Mouse (Mus musculus) Patski (cell line): ENCODE measurements around the gene Polr2f. TPM values are rescaled to one million over a fixed set of nuclear protein-coding genes. Genes with fewer than 3 reads are reported as not detected.

Experiments used
- ATAC-seq: fragments of 100-300 bp; one replicate; pipeline ENCODE4 v1.8.0; 2021
- CTCF ChIA-PET: fragments of 350-600 bp; sonication (Branson Sonifier 250); formaldehyde crosslinking; loops from one replicate; lab custom pipeline; 2022; ENCODE audit warnings: inconsistent platforms; lab: Charles Lee
- POLR2A ChIA-PET: fragments of 350-600 bp; sonication (Branson Sonifier 250); formaldehyde crosslinking; loops from one replicate; lab custom pipeline; 2022; ENCODE audit warnings: antibody characterized with exemption, inconsistent platforms; lab: Charles Lee
- DNase-seq: peaks from one replicate; pipeline ENCODE4 v3.0.0-alpha.2; 2011; ENCODE audit warnings: low read depth, low spot score
- H3K27me3 ChIP-seq: fragments of 371-371 bp; one replicate; pipeline ENCODE4 v1.5.1; 2021
- CTCF ChIP-seq: fragments of 100-300 bp; IDR thresholded peaks from one replicate; pipeline ENCODE4 v1.5.1; 2021
- in situ Hi-C: fragments of 300-500 bp; cut with MboI; formaldehyde crosslinking; loops from 3 replicates; pipeline ENCODE4 v1.11.1; 2018; ENCODE audit warnings: low pct_unique_long_range_greater_than_20kb, mixed read lengths
- polyA plus RNA-seq: library from polyadenylated mRNA; unstranded; gene quantifications from one replicate; pipeline ENCODE4 v1.2.3, GENCODE M21; 2021

Polr2f gene
- polyA plus RNA-seq, 1 experiment from 2014 or later: 178 TPM

DNA sequence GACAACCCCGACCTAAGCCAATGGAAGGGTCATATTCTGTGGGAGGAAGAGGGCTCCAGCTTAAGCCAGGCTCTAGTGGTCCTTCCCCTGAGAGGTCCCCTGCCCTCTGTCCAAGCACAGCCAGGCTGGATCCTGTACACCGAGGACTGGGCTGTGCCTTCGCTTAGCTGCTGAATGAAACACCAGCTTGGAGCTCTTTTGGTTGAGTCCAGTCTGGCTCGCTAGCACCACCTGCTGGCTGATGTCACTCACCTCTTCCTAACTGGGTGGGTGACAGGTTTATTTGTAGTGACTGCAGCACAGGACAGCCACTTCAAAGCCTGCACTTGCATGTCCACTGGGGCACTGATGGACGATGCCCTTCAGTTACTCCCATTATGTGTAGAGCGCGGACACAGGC lies 7.7 kb downstream of the Polr2f start:
- in situ Hi-C loops: no loop called here
- CTCF ChIA-PET: interaction anchor here (0.8 to 3.3 kb wide), 11 partner anchors 9 to 114 kb away, joined by 3 to 14 read pairs (median 4); partner anchors contain the start of gene Polr2f
- DNase-seq (no peak), ATAC-seq (no peak)
- no peaks in the 10 kb centered on the region for H3K27me3 ChIP-seq
- no peak for TF ChIP-seq CTCF
- POLR2A ChIA-PET: no interaction called here

GRCm38 (mm10) chr15:79151881-79152280 lies 11.1 kb downstream of the Polr2f start:
- ATAC-seq: no peak
- CTCF ChIA-PET: interaction anchor here (1.0 kb wide), 1 partner anchor 26 kb away, joined by 4 read pairs; no protein-coding TSS in a partner anchor
- POLR2A ChIA-PET: interaction anchor here (0.5 kb wide), 1 partner anchor 9 kb away, joined by 3 read pairs; no protein-coding TSS in a partner anchor
- in situ Hi-C loops: no loop called here
- no peak for DNase-seq
- TF ChIP-seq CTCF: no peak
- H3K27me3 ChIP-seq: no peaks in the 10 kb centered on the region

DNA sequence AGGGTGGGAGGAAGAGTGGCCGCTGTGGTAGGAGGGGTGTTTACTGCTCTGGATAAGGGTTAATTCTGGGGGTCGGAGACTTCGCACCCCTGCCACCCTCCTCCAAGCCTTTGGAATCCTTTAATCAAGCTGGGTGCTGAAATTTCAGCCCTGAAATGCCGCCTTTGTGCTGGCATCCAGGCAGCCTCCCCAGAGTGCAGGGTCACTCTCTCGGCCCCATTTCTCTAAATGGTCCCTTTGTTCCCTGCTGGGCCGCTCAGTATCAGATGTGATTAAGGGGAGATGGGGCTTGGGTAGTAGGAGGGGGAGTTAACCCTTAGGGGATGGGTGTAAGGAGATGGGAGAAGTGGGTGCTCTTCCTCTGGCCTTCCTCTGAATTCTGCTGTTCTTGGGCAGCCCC lies 11.9 kb downstream of the Polr2f start:
- POLR2A ChIA-PET: no interaction called here
- no peak for DNase-seq
- CTCF ChIA-PET: no interaction called here
- H3K27me3 ChIP-seq: no peaks in the 10 kb centered on the region
- no peak for TF ChIP-seq CTCF
- ATAC-seq: no peak
- in situ Hi-C loops: no loop called here

GRCm38 (mm10) chr15:79155572-79155971 lies 14.8 kb downstream of the Polr2f start:
- CTCF ChIA-PET: no interaction called here
- no peak for ATAC-seq
- in situ Hi-C loops: no loop called here
- no peak for DNase-seq
- POLR2A ChIA-PET: no interaction called here
- H3K27me3 ChIP-seq: no peaks in the 10 kb centered on the region
- TF ChIP-seq CTCF: no peak

- ATAC-seq: no peak
- peaks cover 7% of the 10 kb centered on the region for H3K27me3 ChIP-seq
- TF ChIP-seq CTCF: no peak
- in situ Hi-C loops: no loop called here
- no peak for DNase-seq
- ChIA-PET POLR2A (no interaction called here), CTCF (no interaction called here)
Observed at GRCm38 (mm10) chr15:79162301-79162700, 21.5 kb downstream of the Polr2f start.

DNA sequence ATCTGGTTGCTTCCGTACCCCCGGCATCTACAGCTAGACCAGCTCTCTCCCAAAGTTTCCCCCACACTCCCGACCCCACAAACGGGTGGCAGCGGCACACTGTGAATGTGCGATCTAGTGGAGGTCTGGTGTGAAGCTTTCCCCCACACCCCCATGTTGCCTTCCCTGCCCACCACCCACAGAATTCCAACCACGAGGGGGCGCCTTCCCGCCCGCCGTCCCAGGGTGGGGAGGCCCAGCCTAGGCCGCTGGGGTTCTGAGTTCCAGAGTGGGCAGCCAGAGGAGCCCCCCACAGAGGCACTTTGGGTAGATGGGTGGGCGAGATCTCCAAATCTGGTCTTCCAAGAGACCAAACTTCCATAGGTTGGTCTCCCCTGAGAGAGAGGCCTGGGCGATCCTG lies 22.0 kb downstream of the Polr2f start:
- ChIA-PET CTCF (no interaction called here), POLR2A (no interaction called here)
- in situ Hi-C loops: no loop called here
- DNase-seq (no peak), ATAC-seq (no peak)
- peaks cover 7% of the 10 kb centered on the region for H3K27me3 ChIP-seq
- TF ChIP-seq CTCF: no peak

DNA sequence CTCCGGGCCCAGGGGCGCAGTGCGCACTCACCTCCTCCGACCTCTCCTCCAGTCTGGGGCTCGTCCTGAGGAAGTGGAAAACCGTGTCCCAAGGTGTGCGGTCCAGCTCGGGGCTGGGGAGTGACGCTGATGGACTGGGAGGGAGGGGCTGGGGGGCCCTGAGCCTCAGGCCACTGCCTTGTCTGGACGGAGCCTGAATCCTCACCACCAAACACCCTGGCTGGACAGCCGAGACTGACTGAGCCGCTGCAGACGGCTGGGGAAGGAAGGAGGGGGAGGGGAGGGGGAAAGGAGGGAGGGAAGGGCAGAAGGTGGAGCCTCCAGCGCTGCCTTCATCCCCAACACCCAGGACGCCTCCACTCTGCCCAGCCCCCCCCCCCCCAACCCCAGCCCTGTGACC lies 23.4 kb downstream of the Polr2f start:
- ATAC-seq: no peak
- in situ Hi-C loops: no loop called here
- no peak for DNase-seq
- peaks cover 7% of the 10 kb centered on the region for H3K27me3 ChIP-seq
- ChIA-PET CTCF (no interaction called here), POLR2A (no interaction called here)
- no peak for TF ChIP-seq CTCF

DNA sequence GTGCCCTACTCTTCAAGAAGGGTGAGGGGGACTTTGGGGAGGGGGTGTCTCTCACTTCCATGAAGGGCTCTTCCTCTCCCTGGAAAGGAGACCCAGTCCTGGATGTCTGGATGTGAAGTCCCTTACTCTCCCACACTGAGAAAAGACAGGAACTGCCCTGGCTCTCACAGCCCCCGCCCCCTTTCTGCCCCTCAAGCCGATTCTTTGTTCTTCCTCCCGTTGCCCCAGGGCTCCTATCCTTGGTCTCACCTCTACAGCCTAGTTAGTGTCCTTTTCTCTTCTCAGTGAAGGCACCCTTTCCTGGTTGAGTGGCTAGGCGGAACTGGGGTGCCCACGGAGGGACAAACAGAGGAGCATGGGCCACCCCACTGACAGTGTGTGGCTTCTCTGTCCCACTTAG lies 24.3 kb downstream of the Polr2f start, which contains the start of gene Sox10:
Sox10 (minus strand) TSS at position 101 of the 400 bp plus-strand sequence.
- no peak for TF ChIP-seq CTCF
- CTCF ChIA-PET: no interaction called here
- POLR2A ChIA-PET: no interaction called here
- H3K27me3 ChIP-seq: peaks cover 7% of the 10 kb centered on the region
- in situ Hi-C loops: no loop called here
- ATAC-seq: no peak
- DNase-seq: no peak

GRCm38 (mm10) chr15:79166712-79167111 lies 25.9 kb downstream of the Polr2f start:
- ATAC-seq (no peak), DNase-seq (no peak)
- peaks cover 7% of the 10 kb centered on the region for H3K27me3 ChIP-seq
- POLR2A ChIA-PET: no interaction called here
- no peak for TF ChIP-seq CTCF
- in situ Hi-C loops: no loop called here
- CTCF ChIA-PET: no interaction called here

GRCm38 (mm10) chr15:79176905-79177304 lies 36.1 kb downstream of the Polr2f start:
- peaks cover 4% of the 10 kb centered on the region for H3K27me3 ChIP-seq
- POLR2A ChIA-PET: interaction anchor here (0.6 to 1.3 kb wide), 2 partner anchors 10 to 23 kb away, joined by 3 read pairs; no protein-coding TSS in a partner anchor
- in situ Hi-C loops: no loop called here
- ATAC-seq (peak; percentile 54), DNase-seq (peak; percentile 80)
- CTCF ChIA-PET: no interaction called here
- TF ChIP-seq CTCF: no peak

- no peak for TF ChIP-seq CTCF
- ATAC-seq (no peak), DNase-seq (no peak)
- in situ Hi-C loops: no loop called here
- peaks cover 11% of the 10 kb centered on the region for H3K27me3 ChIP-seq
- POLR2A ChIA-PET: no interaction called here
- CTCF ChIA-PET: no interaction called here
Observed at GRCm38 (mm10) chr15:79185213-79185612, 44.4 kb downstream of the Polr2f start.

GRCm38 (mm10) chr15:79187819-79188218 lies 47.0 kb downstream of the Polr2f start:
- POLR2A ChIA-PET: no interaction called here
- peaks cover 6% of the 10 kb centered on the region for H3K27me3 ChIP-seq
- in situ Hi-C loops: no loop called here
- DNase-seq (no peak), ATAC-seq (no peak)
- CTCF ChIA-PET: no interaction called here
- no peak for TF ChIP-seq CTCF
